Mouse (Mus musculus): ENCODE results near the gene Zfp598. TPM values are rescaled to one million over a fixed set of nuclear protein-coding genes. Genes with fewer than 3 reads are reported as not detected.
A peak's percentile ranks its signal among the peaks of the same experiment; 100 is the strongest.
"Not testable (repeated sequence)": the region's sequence is repeated elsewhere in the genome, so short reads cannot be mapped to it uniquely, and the experiment has no call there.

Zfp598 gene
- total RNA-seq, 2 experiments from 2014 or later = 50.0 to 55.7 TPM

DNA sequence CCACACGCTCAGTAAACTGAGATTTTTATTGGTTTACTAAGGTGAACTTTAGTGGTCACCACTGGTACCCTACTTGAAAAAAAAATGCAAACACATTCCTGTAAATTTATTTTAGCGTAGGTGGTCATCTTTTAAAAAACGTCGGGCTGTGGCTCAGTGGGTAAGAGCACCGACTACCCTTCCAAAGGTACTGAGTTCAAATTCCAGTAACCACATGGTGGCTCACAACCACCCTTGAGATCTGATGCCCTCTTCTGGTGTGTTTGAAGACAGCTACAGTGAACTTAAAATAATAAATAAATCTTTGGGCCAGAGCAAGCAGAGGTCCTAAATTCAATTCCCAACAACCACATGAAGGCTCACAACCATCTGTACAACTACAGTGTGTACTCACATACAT lies 49.5 kb downstream of the Zfp598 start:
- DNase-seq (ENCODE audit: low spot score in 2 of 2) = not testable (repeated sequence)

- peak; percentile 95 to 96 for DNase-seq (ENCODE audit: low spot score in 2 of 2)
Observed at GRCm38 (mm10) chr17:24719494-24720222, 50.2 kb downstream of the Zfp598 start.

GRCm38 (mm10) chr17:24720616-24721015 lies 51.1 kb downstream of the Zfp598 start:
- DNase-seq (ENCODE audit: low spot score in 2 of 2) = not testable (repeated sequence)

GRCm38 (mm10) chr17:24721383-24721955 lies 52.0 kb downstream of the Zfp598 start:
- DNase-seq (ENCODE audit: low spot score in 2 of 2) = not testable (repeated sequence)

- no peak for DNase-seq (ENCODE audit: low spot score in 2 of 2)
Observed at GRCm38 (mm10) chr17:24722220-24722924, 52.9 kb downstream of the Zfp598 start.

- no peak for DNase-seq (ENCODE audit: low spot score in 2 of 2)
Observed at GRCm38 (mm10) chr17:24723122-24723880, 53.8 kb downstream of the Zfp598 start.

- DNase-seq (ENCODE audit: low spot score in 2 of 2) = no peak
Observed at GRCm38 (mm10) chr17:24723881-24724180, 54.3 kb downstream of the Zfp598 start.

DNA sequence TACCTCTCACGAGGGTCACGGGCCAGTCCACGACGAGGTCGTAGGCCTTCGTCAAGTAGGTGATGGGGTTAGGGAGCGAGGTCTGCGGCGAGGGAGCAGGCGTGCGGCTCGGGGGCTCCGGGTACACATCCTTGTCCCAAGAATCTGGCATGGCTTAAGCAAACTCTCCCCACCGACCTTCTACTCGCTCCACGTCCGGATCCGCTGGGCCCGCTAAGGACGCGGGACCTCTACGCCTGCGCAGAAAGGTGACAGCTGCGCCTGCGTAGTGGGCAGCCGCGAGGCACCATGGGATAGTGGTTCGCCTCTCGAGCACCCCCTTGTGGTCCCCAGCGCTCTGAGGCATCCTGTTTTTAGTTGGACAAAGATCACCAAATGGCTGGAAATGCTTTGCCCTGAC lies 54.7 kb downstream of the Zfp598 start, which contains the start of gene Ndufb10:
Gene Ndufb10, minus strand, starts transcription at position 295 of the 400 bp plus-strand sequence.
- DNase-seq (ENCODE audit: low spot score in 2 of 2) = peak; percentile 98 to 99

GRCm38 (mm10) chr17:24725637-24726390 lies 56.3 kb downstream of the Zfp598 start:
- no peak for DNase-seq (ENCODE audit: low spot score in 2 of 2)

DNA sequence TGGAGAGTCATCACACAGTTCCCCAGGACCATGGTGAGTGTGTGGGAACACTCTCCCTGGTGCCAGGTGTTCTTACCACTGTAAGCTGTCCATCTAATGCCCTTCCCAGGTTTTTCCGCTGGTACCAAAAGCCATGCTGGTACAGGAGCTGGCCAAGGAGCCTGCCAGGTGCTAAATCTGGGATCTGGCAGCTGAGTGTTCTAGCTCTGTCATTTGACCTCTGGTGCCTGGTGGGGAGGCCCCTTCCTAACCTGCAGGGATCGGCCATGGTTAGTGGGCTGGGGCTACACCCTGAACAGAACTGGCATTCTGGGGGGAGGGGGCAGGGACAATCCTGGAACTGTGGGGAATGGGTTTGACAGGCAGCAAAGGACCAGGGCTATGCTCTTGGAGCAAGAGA lies 58.1 kb downstream of the Zfp598 start, which contains the start of gene Rpl3l:
Gene Rpl3l, plus strand, starts transcription at position 203 of the 400 bp plus-strand sequence.
- no peak for DNase-seq (ENCODE audit: low spot score in 2 of 2)

- DNase-seq (ENCODE audit: low spot score in 2 of 2) = no peak
Observed at GRCm38 (mm10) chr17:24728184-24728583, 58.7 kb downstream of the Zfp598 start.

DNA sequence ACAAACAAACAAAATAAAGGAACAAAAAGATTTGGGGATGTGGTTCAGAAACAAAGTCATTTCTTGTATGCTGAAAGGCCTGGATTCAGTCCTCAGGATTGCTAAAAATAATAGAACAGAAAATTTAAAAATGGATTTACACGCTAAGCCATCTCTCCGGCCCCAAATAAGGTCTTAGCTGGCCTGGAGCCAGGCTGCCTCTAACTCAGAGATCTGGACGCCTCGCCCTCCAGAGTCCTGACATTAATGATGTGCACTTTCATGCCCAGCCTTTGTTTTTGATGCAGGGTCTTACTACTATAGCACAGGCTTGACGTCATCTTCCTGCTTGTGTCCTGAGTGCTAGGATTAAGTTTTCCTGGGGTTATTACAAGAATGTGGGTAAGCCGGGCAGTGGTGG lies 59.6 kb downstream of the Zfp598 start:
- DNase-seq (ENCODE audit: low spot score in 2 of 2) = no peak

DNA sequence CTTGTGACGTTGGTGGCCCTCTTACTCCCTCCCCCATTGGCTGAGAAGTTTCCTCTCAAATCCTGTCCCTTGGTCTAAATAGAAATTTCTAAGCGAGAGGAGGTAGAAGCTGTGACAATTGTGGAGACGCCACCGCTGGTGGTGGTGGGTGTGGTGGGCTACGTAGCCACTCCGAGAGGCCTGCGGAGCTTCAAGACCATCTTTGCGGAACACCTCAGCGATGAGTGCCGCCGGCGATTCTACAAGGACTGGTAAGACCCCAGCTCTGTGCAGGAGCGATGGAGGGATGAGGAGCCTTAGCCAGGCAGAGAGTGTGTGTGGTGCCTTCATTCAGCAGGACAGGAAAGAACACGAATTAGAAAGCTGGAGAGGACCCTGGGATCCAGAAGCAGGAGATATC lies 61.3 kb downstream of the Zfp598 start:
- DNase-seq (ENCODE audit: low spot score in 2 of 2) = no peak

Other genes with a start within 250 kb of the Zfp598 start
- 100 to 1,000 TPM; 249 to 330 TPM for gene Eci1, start 243.0 kb upstream of the Zfp598 start, total RNA-seq (2021)
- gene Dnase1l2, start 226.6 kb upstream of the Zfp598 start, total RNA-seq (2021) = 1 to 10 TPM; 2.8 to 4.0 TPM
- gene E4f1, start 199.4 kb upstream of the Zfp598 start, total RNA-seq (2021) = 10 to 100 TPM; 21.9 to 23.1 TPM
- 10 to 100 TPM; 85.8 to 86.4 TPM for gene Pgp, start 199.3 kb upstream of the Zfp598 start, total RNA-seq (2021)
- gene Bricd5, start 195.8 kb upstream of the Zfp598 start, total RNA-seq (2021) = under 1 TPM; 0.42 to 0.53 TPM
- gene Mlst8, start 190.6 kb upstream of the Zfp598 start, total RNA-seq (2021) = 10 to 100 TPM; 24.6 to 26.5 TPM
- 10 to 100 TPM; 16.0 to 31.5 TPM for gene Caskin1, start 181.1 kb upstream of the Zfp598 start, total RNA-seq (2021)
- gene Traf7, start 141.7 kb upstream of the Zfp598 start, total RNA-seq (2021) = 100 to 1,000 TPM; 101 to 105 TPM
- 1 to 10 TPM; 1.5 to 2.0 TPM for gene Rab26, start 135.5 kb upstream of the Zfp598 start, total RNA-seq (2021)
- gene Pkd1, start 119.9 kb upstream of the Zfp598 start, total RNA-seq (2021) = 10 to 100 TPM; 37.9 to 38.2 TPM
- gene Tsc2, start 37.1 kb upstream of the Zfp598 start, total RNA-seq (2021) = 100 to 1,000 TPM in 1 of 2 experiments, 10 to 100 TPM in 1; 93.3 to 111 TPM
- gene Nthl1, start 37.0 kb upstream of the Zfp598 start, total RNA-seq (2021) = 1 to 10 TPM; 7.3 to 8.0 TPM
- gene Slc9a3r2, start 19.4 kb upstream of the Zfp598 start, total RNA-seq (2021) = 10 to 100 TPM; 62.0 to 90.2 TPM
- gene Npw, start 11.2 kb upstream of the Zfp598 start, total RNA-seq (2021) = not detected
- gene Syngr3, start 20.3 kb downstream of the Zfp598 start, total RNA-seq (2021) = 1 to 10 TPM; 2.2 to 3.3 TPM
- gene Gfer, start 26.5 kb downstream of the Zfp598 start, total RNA-seq (2021) = 10 to 100 TPM; 31.9 to 33.9 TPM
- 1 to 10 TPM; 2.8 to 3.9 TPM for gene Noxo1, start 26.5 kb downstream of the Zfp598 start, total RNA-seq (2021)
- 10 to 100 TPM; 30.2 to 32.4 TPM for gene Tbl3, start 38.0 kb downstream of the Zfp598 start, total RNA-seq (2021)
- gene Rnf151, start 48.4 kb downstream of the Zfp598 start, total RNA-seq (2021) = not detected
- gene Rps2, start 48.4 kb downstream of the Zfp598 start, total RNA-seq (2021) = 100 to 1,000 TPM; 653 to 681 TPM
- gene Ndufb10, start 54.8 kb downstream of the Zfp598 start, total RNA-seq (2021) = 100 to 1,000 TPM; 239 to 321 TPM
- 1 to 10 TPM in 1 of 2 experiments, not detected in 1; 1.2 TPM for gene Rpl3l, start 58.1 kb downstream of the Zfp598 start, total RNA-seq (2021)
- gene Msrb1, start 67.0 kb downstream of the Zfp598 start, total RNA-seq (2021) = 10 to 100 TPM; 83.9 to 94.4 TPM
- 1 to 10 TPM; 2.2 to 2.3 TPM for gene Hs3st6, start 83.3 kb downstream of the Zfp598 start, total RNA-seq (2021)
- under 1 TPM; 0.50 to 0.80 TPM for gene Meiob, start 134.6 kb downstream of the Zfp598 start, total RNA-seq (2021)
- 10 to 100 TPM; 88.4 to 99.0 TPM for gene Hagh, start 170.5 kb downstream of the Zfp598 start, total RNA-seq (2021)
- 10 to 100 TPM; 27.6 to 28.2 TPM for gene Fahd1, start 180.7 kb downstream of the Zfp598 start, total RNA-seq (2021)
- 1 to 10 TPM; 2.0 to 2.7 TPM for gene Igfals, start 196.3 kb downstream of the Zfp598 start, total RNA-seq (2021)
- 10 to 100 TPM; 48.5 to 54.1 TPM for gene Nubp2, start 216.7 kb downstream of the Zfp598 start, total RNA-seq (2021)
- gene Spsb3, start 217.0 kb downstream of the Zfp598 start, total RNA-seq (2021) = 10 to 100 TPM; 33.0 to 33.9 TPM
- 10 to 100 TPM; 40.6 to 46.1 TPM for gene Eme2, start 225.4 kb downstream of the Zfp598 start, total RNA-seq (2021)
- gene Mrps34, start 225.4 kb downstream of the Zfp598 start, total RNA-seq (2021) = 100 to 1,000 TPM; 107 to 148 TPM
- 100 to 1,000 TPM in 1 of 2 experiments, 10 to 100 TPM in 1; 50.8 to 100 TPM for gene Nme3, start 226.8 kb downstream of the Zfp598 start, total RNA-seq (2021)